Comparison of ENCODE assay signal across 8 mouse cellular contexts in the genomic region with DNA sequence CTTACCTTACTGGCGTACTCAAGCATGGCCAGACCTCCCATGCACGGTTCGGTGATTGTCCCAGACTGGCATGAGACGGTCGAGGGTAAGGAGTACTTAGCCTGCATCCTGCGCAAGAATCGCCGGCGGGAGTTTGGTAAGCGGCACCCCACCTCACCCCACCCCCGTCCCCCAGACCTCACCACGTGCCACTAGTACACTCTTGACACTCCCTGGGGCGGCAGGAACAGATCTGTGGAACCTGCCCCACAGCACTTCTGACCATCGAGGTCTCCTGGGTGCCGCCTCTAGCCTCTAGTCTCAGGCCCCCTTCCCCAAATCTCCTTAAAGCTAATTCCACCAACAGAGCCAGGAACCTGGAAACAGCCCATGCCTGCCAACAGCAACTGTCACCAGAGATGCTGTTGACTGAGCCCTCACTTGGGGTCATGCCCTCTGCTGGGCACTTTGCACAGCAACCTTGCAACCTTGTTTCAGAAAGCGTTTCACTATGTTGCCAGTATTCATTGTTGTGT. TPM values are rescaled to one million over a fixed set of nuclear protein-coding genes. Genes with fewer than 3 reads are reported as not detected.
DNase-seq lines count a peak whose midpoint lies in the region; ATAC-seq and TF ChIP-seq lines count a peak whose summit lies in the region.

No protein-coding gene starts in this region.

- DNase-seq in heart, postnatal 36 days, result no peak
- peak; percentile 44 for DNase-seq in cerebellum, adult 11-12 months
- peak; percentile 36 for DNase-seq in forebrain, postnatal 0 days
- DNase-seq in kidney, postnatal 4 days, result peak; percentile 42 to 64
- peak; percentile 55 for DNase-seq in midbrain, embryonic 10.5 days (ENCODE audit: low spot score)
- DNase-seq in layer of hippocampus, adult 18-20 months (ENCODE audit: low spot score in 2 of 2), result no peak

- no peak overlapping the region for H3K27ac ChIP-seq in heart, embryonic 11.5 days (ENCODE audit: low read depth, low read length)
- H3K27ac ChIP-seq in forebrain, postnatal 0 days (ENCODE audit: low read depth, low read length), result peak overlapping the region; percentile 70
- peak overlapping the region; percentile 86 for H3K27ac ChIP-seq in midbrain, embryonic 10.5 days (replicated peaks)
- no peak overlapping the region for H3K27ac ChIP-seq in stomach, embryonic 16.5 days (ENCODE audit: low read length)

- no peaks in the 10 kb centered on the region for H3K9me3 ChIP-seq in heart, embryonic 11.5 days (replicated peaks; ENCODE audit: control insufficient read depth, low read length)
- H3K9me3 ChIP-seq in forebrain, postnatal 0 days (ENCODE audit: low read length), result no peaks in the 10 kb centered on the region
- H3K9me3 ChIP-seq in midbrain, embryonic 10.5 days (replicated peaks), result no peaks in the 10 kb centered on the region
- no peaks in the 10 kb centered on the region for H3K9me3 ChIP-seq in stomach, embryonic 16.5 days (replicated peaks; ENCODE audit: control insufficient read depth, low read length)

- 4% methylated on average over 16 of the region's 16 CpGs for WGBS in heart, embryonic 11.5 days (ENCODE audit: insufficient replicate concordance)
- under 1% methylated on average over 16 of the region's 16 CpGs for WGBS in forebrain, postnatal 0 days
- WGBS in midbrain, embryonic 10.5 days, result 3% methylated on average over 16 of the region's 16 CpGs
- WGBS in stomach, embryonic 16.5 days, result under 1% methylated on average over 16 of the region's 16 CpGs

- no peaks in the 10 kb centered on the region for H3K36me3 ChIP-seq in heart, embryonic 11.5 days (ENCODE audit: control insufficient read depth, insufficient read depth, low read length)
- no peaks in the 10 kb centered on the region for H3K36me3 ChIP-seq in forebrain, postnatal 0 days (ENCODE audit: insufficient read depth)
- H3K36me3 ChIP-seq in midbrain, embryonic 10.5 days, result peaks cover under 1% of the 10 kb centered on the region; the same call in 1 of the 2 replicates
- H3K36me3 ChIP-seq in stomach, embryonic 16.5 days (ENCODE audit: control insufficient read depth, insufficient read depth, low read length), result no peaks in the 10 kb centered on the region

- H3K4me2 ChIP-seq in heart, embryonic 11.5 days, result peak overlapping the region; percentile 97
- H3K4me2 ChIP-seq in forebrain, postnatal 0 days (ENCODE audit: low read depth), result peak overlapping the region; percentile 81
- peak overlapping the region; percentile 94 for H3K4me2 ChIP-seq in stomach, embryonic 16.5 days (ENCODE audit: low read depth, low read length)

- peak; percentile 55 for TF ChIP-seq CTCF in forebrain, postnatal 0 days (IDR thresholded peaks at IDR 0.05; ENCODE audit: low read depth)

- no peaks in the 10 kb centered on the region for H3K27me3 ChIP-seq in heart, embryonic 11.5 days (ENCODE audit: control insufficient read depth, insufficient read depth, low read length)
- H3K27me3 ChIP-seq in forebrain, postnatal 0 days (ENCODE audit: insufficient read depth, low read length), result no peaks in the 10 kb centered on the region
- H3K27me3 ChIP-seq in midbrain, embryonic 10.5 days (ENCODE audit: low read depth, poor library complexity, severe bottlenecking), result no peaks in the 10 kb centered on the region
- no peaks in the 10 kb centered on the region for H3K27me3 ChIP-seq in stomach, embryonic 16.5 days (ENCODE audit: control insufficient read depth, insufficient read depth, low read length)

- 0 out of 2 replicates have a peak, but pooled peaks cover 5% of the 10 kb centered on the region for H3K4me1 ChIP-seq in heart, embryonic 11.5 days (ENCODE audit: control insufficient read depth, insufficient read depth, low read length)
- H3K4me1 ChIP-seq in forebrain, postnatal 0 days (ENCODE audit: insufficient read depth), result peaks cover 3% of the 10 kb centered on the region; the same call in 1 of the 2 replicates
- H3K4me1 ChIP-seq in midbrain, embryonic 10.5 days, result peaks cover 28% of the 10 kb centered on the region
- H3K4me1 ChIP-seq in stomach, embryonic 16.5 days (ENCODE audit: control insufficient read depth, insufficient read depth, low read length), result peaks cover 19% of the 10 kb centered on the region

- no peak for ATAC-seq in heart, embryonic 11.5 days (replicated peaks; ENCODE audit: insufficient number of reproducible peaks, low FRiP score, low TSS enrichment)
- ATAC-seq in forebrain, postnatal 0 days, result peak; percentile 40
- peak; percentile 56; the same call in 1 of the 2 replicates for ATAC-seq in stomach, embryonic 16.5 days (ENCODE audit: insufficient read depth, low FRiP score)

- intact Hi-C loops in heart, postnatal 36 days (cut with DNase I), result loop anchor here (2.0 to 5.0 kb wide), 2 partner anchors 24 to 67 kb away; a partner anchor contains a TSS

- H3K9ac ChIP-seq in heart, embryonic 11.5 days (ENCODE audit: low read depth, low read length), result peak overlapping the region; percentile 69
- peak overlapping the region; percentile 57 for H3K9ac ChIP-seq in forebrain, postnatal 0 days
- peak overlapping the region; percentile 78 for H3K9ac ChIP-seq in stomach, embryonic 16.5 days (ENCODE audit: low read length)

- peak overlapping the region; percentile 54 for H3K4me3 ChIP-seq in heart, embryonic 11.5 days (ENCODE audit: low read depth, low read length)
- peak overlapping the region; percentile 57 for H3K4me3 ChIP-seq in forebrain, postnatal 0 days (ENCODE audit: low read depth, low read length)
- peak overlapping the region; percentile 72 for H3K4me3 ChIP-seq in midbrain, embryonic 10.5 days
- H3K4me3 ChIP-seq in stomach, embryonic 16.5 days (replicated peaks; ENCODE audit: low read length), result peak overlapping the region; percentile 75

RNA-seq across cellular contexts. Expression of a gene that starts 0.6 kb away (rescaled TPM):
- polyA plus RNA-seq in heart, embryonic 11.5 days (2014; fragmentation: Nextera tagmentation; extraction: Ambion mirVana), result 2.0 and 2.4 TPM in 2 replicates
- total RNA-seq in heart, postnatal 36 days (2021), result 1 to 10 TPM in 1 of 2 experiments, under 1 TPM in 1; 0.80 to 1.1 TPM
- total RNA-seq in forebrain, postnatal 0 days (2014; rRNA removed), result 4.5 and 6.9 TPM in 2 replicates
- polyA plus RNA-seq in forebrain, postnatal 0 days (2015; fragmentation: Nextera tagmentation; extraction: Ambion mirVana), result 3.7 and 5.2 TPM in 2 replicates
- 7.4 and 7.5 TPM in 2 replicates for polyA plus RNA-seq in midbrain, embryonic 10.5 days (2016; fragmentation: Nextera tagmentation; extraction: Ambion mirVana)
- 5.5 and 5.6 TPM in 2 replicates for polyA plus RNA-seq in stomach, embryonic 16.5 days (2015; fragmentation: Nextera tagmentation; extraction: Ambion mirVana)
- 1 to 10 TPM; 3.0 to 4.5 TPM for total RNA-seq in layer of hippocampus, adult 18-20 months (2021)

RNA-seq across cellular contexts. Expression of a gene that starts 24.9 kb away (rescaled TPM):
- 1.2 and 1.3 TPM in 2 replicates for polyA plus RNA-seq in heart, embryonic 11.5 days (2014; fragmentation: Nextera tagmentation; extraction: Ambion mirVana)
- 10 to 100 TPM; 22.2 to 39.7 TPM for total RNA-seq in heart, postnatal 36 days (2021)
- 0.95 and 1.6 TPM in 2 replicates for total RNA-seq in forebrain, postnatal 0 days (2014; rRNA removed)
- polyA plus RNA-seq in forebrain, postnatal 0 days (2015; fragmentation: Nextera tagmentation; extraction: Ambion mirVana), result 0.52 and 0.90 TPM in 2 replicates
- 0.64 and 1.4 TPM in 2 replicates for polyA plus RNA-seq in midbrain, embryonic 10.5 days (2016; fragmentation: Nextera tagmentation; extraction: Ambion mirVana)
- polyA plus RNA-seq in stomach, embryonic 16.5 days (2015; fragmentation: Nextera tagmentation; extraction: Ambion mirVana), result 16.1 and 18.9 TPM in 2 replicates
- 10 to 100 TPM; 19.3 to 19.9 TPM for total RNA-seq in layer of hippocampus, adult 18-20 months (2021)

Comparison
In these comparisons a context has a peak if more than half of its experiments do, and no peak if none do; other contexts are left out.
1. H3K27ac ChIP-seq: peak in forebrain, postnatal 0 days (single experiment) and midbrain, embryonic 10.5 days (single experiment); none in heart, embryonic 11.5 days (single experiment) and stomach, embryonic 16.5 days (single experiment).
2. DNase-seq: peak in cerebellum, adult 11-12 months (single experiment), forebrain, postnatal 0 days (single experiment), kidney, postnatal 4 days (2 of 2) and midbrain, embryonic 10.5 days (single experiment); none in heart, postnatal 36 days (0 of 2) and layer of hippocampus, adult 18-20 months (0 of 2).
3. Peak in every context shown above with its lines, with median percentiles within 50 percentile points of each other: H3K4me2 ChIP-seq, H3K4me3 ChIP-seq and H3K9ac ChIP-seq.